ENCODE assay signal across 8 mouse cellular contexts in the genomic region with DNA sequence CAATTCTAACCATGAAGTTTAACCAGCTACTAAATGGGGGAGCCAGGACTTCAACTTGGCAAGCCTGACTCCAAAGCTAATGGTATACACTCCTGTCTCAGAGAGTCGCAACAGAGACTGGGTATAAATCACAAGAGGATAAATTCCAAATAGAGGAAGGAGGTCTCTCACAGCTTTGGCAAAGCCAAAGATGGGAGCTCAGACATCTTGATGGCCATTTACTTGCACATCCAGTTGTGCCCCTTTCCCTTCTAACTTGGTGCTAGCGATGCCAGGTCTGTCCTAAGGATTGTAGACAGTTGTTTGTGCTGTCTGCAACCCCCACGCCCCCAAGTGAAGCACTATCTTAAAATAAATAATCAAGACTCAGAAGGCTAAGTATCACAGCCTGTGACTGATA.
DNase-seq lines count a peak whose midpoint lies in the region; ATAC-seq and TF ChIP-seq lines count a peak whose summit lies in the region.

No protein-coding gene starts in this region.

- no peak for TF ChIP-seq POLR2A in ES-Bruce4 (IDR thresholded peaks at IDR 0.05; ENCODE audit: insufficient read depth, low read length)

- no peaks in the 10 kb centered on the region for H3K36me3 ChIP-seq in ES-Bruce4 (ENCODE audit: control insufficient read depth, insufficient read depth, low read length, poor library complexity, severe bottlenecking)
- H3K36me3 ChIP-seq in heart, postnatal 0 days (replicated peaks; ENCODE audit: control insufficient read depth, insufficient read depth, low read length): no peaks in the 10 kb centered on the region
- no peaks in the 10 kb centered on the region for H3K36me3 ChIP-seq in liver, postnatal 0 days (replicated peaks; ENCODE audit: insufficient read depth, low read length)

- no peak overlapping the region for H3K4me3 ChIP-seq in ES-Bruce4 (ENCODE audit: low read depth, low read length)
- no peak overlapping the region for H3K4me3 ChIP-seq in heart, postnatal 0 days (ENCODE audit: low read depth, low read length)
- H3K4me3 ChIP-seq in liver, postnatal 0 days (ENCODE audit: low read depth, low read length): no peak overlapping the region

- no peaks in the 10 kb centered on the region for H3K4me1 ChIP-seq in ES-Bruce4 (ENCODE audit: control insufficient read depth, insufficient read depth, low read length)
- peaks cover 6% of the 10 kb centered on the region for H3K4me1 ChIP-seq in heart, postnatal 0 days (ENCODE audit: control insufficient read depth, insufficient read depth)
- H3K4me1 ChIP-seq in liver, postnatal 0 days (ENCODE audit: insufficient read depth): peaks cover 8% of the 10 kb centered on the region; the same call in 1 of the 2 replicates

- DNase-seq in heart, adult 11 months: peak; percentile 67
- no peak for DNase-seq in heart, adult 9 months (ENCODE audit: low spot score in 2 of 2)
- no peak for DNase-seq in heart, postnatal 0 days (ENCODE audit: low spot score)
- no peak for DNase-seq in liver, postnatal 0 days
- no peak for DNase-seq in left cerebral cortex, adult 11 months (ENCODE audit: low spot score)
- DNase-seq in frontal cortex, postnatal 14 days (ENCODE audit: low spot score in 2 of 2): no peak
- DNase-seq in cerebellum, adult 11 months: no peak

- H3K27me3 ChIP-seq in ES-Bruce4 (ENCODE audit: control insufficient read depth, insufficient read depth, low read length, poor library complexity, severe bottlenecking): no peaks in the 10 kb centered on the region
- H3K27me3 ChIP-seq in heart, postnatal 0 days (ENCODE audit: control insufficient read depth, insufficient read depth, low read length): no peaks in the 10 kb centered on the region
- no peaks in the 10 kb centered on the region for H3K27me3 ChIP-seq in liver, postnatal 0 days (ENCODE audit: insufficient read depth, low read length)

- TF ChIP-seq CTCF in ES-Bruce4 (IDR thresholded peaks at IDR 0.05; ENCODE audit: low read depth, low read length): no peak
- TF ChIP-seq CTCF in heart, postnatal 0 days (IDR thresholded peaks at IDR 0.05; ENCODE audit: low read depth): no peak
- TF ChIP-seq CTCF in liver, postnatal 0 days (IDR thresholded peaks at IDR 0.05; ENCODE audit: low read depth): no peak

- H3K9ac ChIP-seq in ES-Bruce4 (ENCODE audit: low read depth, poor library complexity, severe bottlenecking): peak overlapping the region; percentile 50; the same call in 1 of the 2 replicates
- no peak overlapping the region for H3K9ac ChIP-seq in heart, postnatal 0 days (replicated peaks; ENCODE audit: low read depth, low read length)
- no peak overlapping the region; the same call in 1 of the 2 replicates for H3K9ac ChIP-seq in liver, postnatal 0 days (replicated peaks)

- WGBS in heart, postnatal 0 days: 65% methylated on average over 3 of the region's 3 CpGs
- WGBS in liver, postnatal 0 days (ENCODE audit: insufficient replicate concordance): 72% methylated on average over 3 of the region's 3 CpGs

- no peaks in the 10 kb centered on the region for H3K9me3 ChIP-seq in ES-Bruce4 (replicated peaks; ENCODE audit: control insufficient read depth, insufficient read depth, low read length, poor library complexity, severe bottlenecking)
- no peaks in the 10 kb centered on the region for H3K9me3 ChIP-seq in heart, postnatal 0 days (replicated peaks; ENCODE audit: control insufficient read depth, low read length)
- H3K9me3 ChIP-seq in liver, postnatal 0 days (ENCODE audit: low read length): no peaks in the 10 kb centered on the region

- no peak for TF ChIP-seq EP300 in ES-Bruce4 (IDR thresholded peaks at IDR 0.05; ENCODE audit: insufficient read depth, low read depth, low read length)
- TF ChIP-seq EP300 in heart, postnatal 0 days (IDR thresholded peaks at IDR 0.05; ENCODE audit: low read depth): no peak
- TF ChIP-seq EP300 in liver, postnatal 0 days (IDR thresholded peaks at IDR 0.05; ENCODE audit: low read depth): no peak

- no peak overlapping the region for H3K27ac ChIP-seq in ES-Bruce4 (ENCODE audit: insufficient read depth, low read length)
- H3K27ac ChIP-seq in heart, postnatal 0 days (ENCODE audit: low read depth): no peak overlapping the region
- no peak overlapping the region for H3K27ac ChIP-seq in liver, postnatal 0 days (ENCODE audit: low read depth)

- peak overlapping the region; percentile 76 for H3K4me2 ChIP-seq in heart, postnatal 0 days (ENCODE audit: low read depth, low read length)
- H3K4me2 ChIP-seq in liver, postnatal 0 days (ENCODE audit: low read depth, low read length): peak overlapping the region; percentile 69; the same call in 1 of the 2 replicates

- ATAC-seq in heart, postnatal 0 days (ENCODE audit: insufficient read depth, low read depth): no peak
- no peak for ATAC-seq in liver, postnatal 0 days
